Mouse (Mus musculus) lung, adult 2 months (tissue): ENCODE measurements around the gene Nfyc.

Source experiments
- CTCF ChIP-seq: fragments of 200-500 bp; IDR thresholded peaks from 2 replicates; pipeline ENCODE4 v1.5.1; 2011; ENCODE audit warnings: mild to moderate bottlenecking, low read length, control low read depth; ENCODE audit not compliant: insufficient read depth
- POLR2A ChIP-seq: fragments of 200-500 bp; IDR thresholded peaks from 2 replicates; pipeline ENCODE4 v1.6.1; 2011; ENCODE audit warnings: low read depth, mild to moderate bottlenecking, control low read depth, low read length, borderline replicate concordance; ENCODE audit errors: extremely low read depth

GRCm38 (mm10) chr4:120719152-120719551 is 112.2 kb downstream of the Nfyc start:
- TF ChIP-seq POLR2A (no peak), CTCF (no peak)
